Mouse (Mus musculus): ENCODE measurements at regions not wholly inside any gene's neighbourhood (a gene's known extent, or its start where the extent isn't known, plus 50 kb on each side); places are given as distances from the start of the nearest gene placed in this dataset.

GRCm38 (mm10) chr1:166735545-166735944 lies 53.9 kb upstream of the Fmo9 start:
- no peak for DNase-seq (ENCODE audit: low spot score in 2 of 2)

GRCm38 (mm10) chr1:166738029-166738428 lies 56.4 kb upstream of the Fmo9 start:
- no peak for DNase-seq (ENCODE audit: low spot score in 2 of 2)

GRCm38 (mm10) chr1:166750236-166750635 lies 68.6 kb upstream of the Fmo9 start:
- no peak for DNase-seq (ENCODE audit: low spot score in 2 of 2)

- DNase-seq (ENCODE audit: low spot score in 2 of 2): no peak
These were observed 69.1 kb upstream of the Fmo9 start for GRCm38 (mm10) chr1:166750777-166751176.

- DNase-seq (ENCODE audit: low spot score in 2 of 2): no peak
These were observed 69.8 kb upstream of the Fmo9 start for GRCm38 (mm10) chr1:166751436-166751835.

- DNase-seq (ENCODE audit: low spot score in 2 of 2): no peak
These were observed 71.5 kb upstream of the Fmo9 start for GRCm38 (mm10) chr1:166752990-166753709.

- no peak for DNase-seq (ENCODE audit: low spot score in 2 of 2)
These were observed 77.3 kb upstream of the Fmo9 start for GRCm38 (mm10) chr1:166758987-166759386.

GRCm38 (mm10) chr1:166773114-166773513 lies 91.5 kb upstream of the Fmo9 start:
- no peak for DNase-seq (ENCODE audit: low spot score in 2 of 2)

- peak in 1 of 2 experiments; percentile 28 for DNase-seq (ENCODE audit: low spot score in 2 of 2)
These were observed 100.5 kb upstream of the Fmo9 start for GRCm38 (mm10) chr1:166782106-166782505.

GRCm38 (mm10) chr1:166787945-166788344 lies 106.3 kb upstream of the Fmo9 start:
- DNase-seq (ENCODE audit: low spot score in 2 of 2): no peak

GRCm38 (mm10) chr1:166788824-166789399 lies 107.3 kb upstream of the Fmo9 start:
- DNase-seq (ENCODE audit: low spot score in 2 of 2): no peak

GRCm38 (mm10) chr1:166793052-166793716 lies 111.5 kb upstream of the Fmo9 start:
- DNase-seq (ENCODE audit: low spot score in 2 of 2): no peak

GRCm38 (mm10) chr1:166793717-166794081 lies 112.1 kb upstream of the Fmo9 start:
- DNase-seq (ENCODE audit: low spot score in 2 of 2): no peak

- DNase-seq (ENCODE audit: low spot score in 2 of 2): no peak
These were observed 113.1 kb upstream of the Fmo9 start for GRCm38 (mm10) chr1:166794622-166795244.

GRCm38 (mm10) chr1:166795613-166796012 lies 114.0 kb upstream of the Fmo9 start:
- DNase-seq (ENCODE audit: low spot score in 2 of 2): no peak

GRCm38 (mm10) chr1:166796362-166796925 lies 114.8 kb upstream of the Fmo9 start:
- DNase-seq (ENCODE audit: low spot score in 2 of 2): peak in 1 of 2 experiments; percentile 35

- DNase-seq (ENCODE audit: low spot score in 2 of 2): no peak
These were observed 115.3 kb upstream of the Fmo9 start for GRCm38 (mm10) chr1:166796931-166797330.

- no peak for DNase-seq (ENCODE audit: low spot score in 2 of 2)
These were observed 119.4 kb upstream of the Fmo9 start for GRCm38 (mm10) chr1:166800953-166801603.

- DNase-seq (ENCODE audit: low spot score in 2 of 2): no peak
These were observed 120.3 kb upstream of the Fmo9 start for GRCm38 (mm10) chr1:166801929-166802328.

- DNase-seq (ENCODE audit: low spot score in 2 of 2): no peak
These were observed 122.3 kb upstream of the Fmo9 start for GRCm38 (mm10) chr1:166803928-166804327.

GRCm38 (mm10) chr1:166804333-166804732 lies 122.7 kb upstream of the Fmo9 start:
- DNase-seq (ENCODE audit: low spot score in 2 of 2): no peak

Data from frontal cortex, postnatal 14 days (tissue).